Mouse (Mus musculus): Measurements from ENCODE around the gene Bcl2a1d. TPM values are rescaled to one million over a fixed set of nuclear protein-coding genes. Genes with fewer than 3 reads are reported as not detected.
"Not testable (repeated sequence)": the region's sequence is repeated elsewhere in the genome, so short reads cannot be mapped to it uniquely, and the experiment has no call there.

Bcl2a1d gene
- total RNA-seq, 2 experiments from 2014 or later = not detected

DNA sequence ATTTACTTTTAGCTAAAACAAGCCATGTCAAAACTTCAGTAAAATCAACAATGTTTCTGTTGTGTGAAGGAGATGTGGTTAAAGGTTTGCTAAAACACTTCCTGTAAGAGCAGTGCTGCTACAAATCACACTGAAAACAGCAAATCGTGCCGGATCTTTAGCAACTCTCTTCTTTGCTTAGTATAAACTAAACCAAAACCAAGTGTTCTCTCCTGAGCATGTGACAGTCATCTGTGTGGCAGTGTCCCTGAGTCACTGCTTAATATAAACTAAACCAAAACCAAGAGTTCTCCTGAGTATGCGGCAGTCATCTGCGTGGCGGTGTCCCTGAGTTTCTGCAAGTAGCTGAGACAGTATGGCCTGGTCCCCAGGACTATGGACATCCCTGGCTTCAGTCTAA lies 21.9 kb downstream of the Bcl2a1d start:
- H3K27ac ChIP-seq; DNase-seq; H3K4me3 ChIP-seq; intact Hi-C loops (cut with DNase I): not testable (repeated sequence)

- TF ChIP-seq CTCF (IDR thresholded peaks at IDR 0.05) = no peak
- intact Hi-C loops (cut with DNase I) = no loop called here
- DNase-seq = no peak
- Histone ChIP-seq H3K4me3 (no peak overlapping the region), H3K27ac (no peak overlapping the region)
Measured at GRCm38 (mm10) chr9:88709304-88709703, 22.4 kb downstream of the Bcl2a1d start.

GRCm38 (mm10) chr9:88706700-88707099 lies 25.0 kb downstream of the Bcl2a1d start:
- Histone ChIP-seq H3K4me3 (no peak overlapping the region), H3K27ac (no peak overlapping the region)
- intact Hi-C loops (cut with DNase I) = loop anchor here (2.0 kb wide), 1 partner anchor 518 kb away; no protein-coding TSS in a partner anchor
- TF ChIP-seq CTCF (IDR thresholded peaks at IDR 0.05) = no peak
- no peak for DNase-seq

GRCm38 (mm10) chr9:88705157-88705556 lies 26.6 kb downstream of the Bcl2a1d start:
- intact Hi-C loops (cut with DNase I); DNase-seq; H3K27ac ChIP-seq; H3K4me3 ChIP-seq: not testable (repeated sequence)

DNA sequence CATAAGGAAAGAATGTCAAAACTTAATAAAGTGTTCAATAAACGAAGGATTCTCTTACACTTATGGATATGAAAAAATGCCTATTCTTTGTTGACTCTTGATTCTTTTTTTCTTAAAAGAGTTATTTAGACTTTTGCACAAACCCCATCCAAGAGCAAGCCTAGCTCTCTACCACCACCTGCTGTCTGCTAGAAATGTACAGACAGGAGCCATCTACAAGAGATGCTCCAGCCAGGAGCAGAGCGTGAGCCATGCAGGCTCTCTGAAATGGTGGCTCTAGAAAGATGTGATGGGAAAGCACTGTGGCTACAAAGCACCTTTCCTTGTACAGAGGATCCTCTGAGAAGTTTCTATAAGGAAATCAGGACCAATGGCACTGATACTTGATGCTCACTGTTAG lies 33.0 kb downstream of the Bcl2a1d start:
- DNase-seq; intact Hi-C loops (cut with DNase I); H3K27ac ChIP-seq; H3K4me3 ChIP-seq: not testable (repeated sequence)

DNA sequence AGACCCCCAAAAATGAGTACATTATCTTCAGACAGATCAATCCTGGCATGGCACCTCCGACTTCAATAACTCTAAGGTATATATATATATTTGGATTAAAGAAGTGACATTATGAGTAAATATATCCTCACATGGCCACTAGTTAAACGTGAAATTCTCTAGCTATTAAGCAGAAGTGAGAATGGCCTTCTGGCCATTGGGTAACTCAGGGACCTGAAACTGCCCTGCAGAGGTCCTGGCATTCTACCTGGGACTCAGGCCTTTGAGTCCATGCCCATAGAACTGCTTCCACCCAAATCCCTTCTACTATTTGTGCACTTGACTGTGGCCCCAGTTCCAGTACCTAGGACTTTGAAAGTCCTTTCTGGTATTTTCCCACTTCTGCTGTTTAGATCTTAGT lies 40.4 kb downstream of the Bcl2a1d start:
- intact Hi-C loops (cut with DNase I); H3K27ac ChIP-seq; DNase-seq; H3K4me3 ChIP-seq: not testable (repeated sequence)

DNA sequence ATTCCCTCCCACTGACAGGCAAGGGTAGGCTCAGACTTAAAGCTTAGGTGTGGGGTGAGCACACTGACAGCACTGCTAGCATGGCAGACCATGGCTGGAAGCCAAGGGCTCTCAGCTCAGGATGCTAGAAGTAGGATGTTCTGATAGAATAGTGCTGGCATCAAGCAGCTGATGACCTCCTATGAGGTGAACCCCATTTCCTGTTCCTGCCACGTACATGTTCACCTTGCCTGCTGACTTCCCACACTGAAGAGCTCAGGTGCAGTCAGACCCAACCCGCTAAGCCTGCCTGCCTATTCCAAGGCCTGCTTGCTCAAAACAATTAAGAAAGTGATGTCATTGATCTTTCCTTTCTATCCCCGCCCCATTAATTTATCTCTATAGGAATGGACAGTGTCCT lies 42.3 kb downstream of the Bcl2a1d start:
- H3K27ac ChIP-seq; intact Hi-C loops (cut with DNase I); DNase-seq; H3K4me3 ChIP-seq: not testable (repeated sequence)

DNA sequence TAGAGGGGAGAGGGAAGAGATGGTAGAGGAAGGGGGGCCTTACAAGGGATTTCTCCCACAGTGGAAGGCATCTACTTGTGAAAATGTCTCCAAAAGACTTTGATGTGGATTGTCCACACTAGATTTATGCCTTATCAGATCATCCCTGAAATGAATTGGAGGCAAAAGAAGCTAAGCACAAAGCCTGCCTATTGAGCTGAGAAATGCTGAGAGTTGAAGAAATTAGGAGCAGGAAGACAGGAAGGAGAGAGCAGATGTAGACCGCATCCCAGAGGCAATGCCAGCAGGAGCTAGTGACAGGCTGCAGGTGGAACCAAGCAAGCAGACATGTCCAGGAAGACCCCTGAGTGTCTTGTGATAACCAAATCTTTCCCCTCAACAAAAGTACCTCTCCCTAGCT lies 45.0 kb downstream of the Bcl2a1d start:
- DNase-seq; H3K4me3 ChIP-seq; H3K27ac ChIP-seq; intact Hi-C loops (cut with DNase I): not testable (repeated sequence)

Other genes with a start within 250 kb of the Bcl2a1d start
- 10 to 100 TPM; 59.4 to 65.0 TPM for gene Syncrip, start 249.3 kb downstream of the Bcl2a1d start, total RNA-seq (2021)
- 10 to 100 TPM in 1 of 2 experiments, 1 to 10 TPM in 1; 9.0 to 10.5 TPM for gene Zfp949, start 183.9 kb downstream of the Bcl2a1d start, total RNA-seq (2021)
- under 1 TPM; 0.23 to 0.28 TPM for gene Trim43a, start 151.0 kb downstream of the Bcl2a1d start, total RNA-seq (2021)
- 10 to 100 TPM in 1 of 2 experiments, 1 to 10 TPM in 1; 8.9 to 13.5 TPM for gene Mthfsl, start 11.6 kb downstream of the Bcl2a1d start, total RNA-seq (2021)
- not detected for gene Trim43c, start 107.2 kb upstream of the Bcl2a1d start, total RNA-seq (2021)
- not detected for gene Bcl2a1a, start 225.0 kb upstream of the Bcl2a1d start, total RNA-seq (2021)